Mouse (Mus musculus) erythroblast, embryonic 14.5 days (primary cell): ENCODE measurements around the gene Nr4a2. TPM values are rescaled to one million over a fixed set of nuclear protein-coding genes. Genes with fewer than 3 reads are reported as not detected.

Source experiments
- H3K27me3 ChIP-seq: 2 replicates; pipeline ENCODE4 v1.6.1; 2012; ENCODE audit warnings: inconsistent platforms; ENCODE audit not compliant: control insufficient read depth
- H3K36me3 ChIP-seq: 2 replicates; pipeline ENCODE4 v1.6.1; 2012; ENCODE audit warnings: mild to moderate bottlenecking, inconsistent platforms; ENCODE audit not compliant: control insufficient read depth
- H3K4me1 ChIP-seq: 2 replicates; pipeline ENCODE4 v1.6.1; 2012; ENCODE audit warnings: inconsistent platforms; ENCODE audit not compliant: control insufficient read depth
- H3K4me3 ChIP-seq: replicated peaks from 2 replicates; pipeline ENCODE3; 2012; ENCODE audit warnings: moderate library complexity, mild to moderate bottlenecking, inconsistent platforms
- H3K9me3 ChIP-seq: 2 replicates; pipeline ENCODE4 v1.6.1; 2012; ENCODE audit warnings: low read length, inconsistent platforms, mixed read lengths; ENCODE audit not compliant: control insufficient read depth
- GATA1 ChIP-seq: IDR thresholded peaks from 2 replicates; pipeline ENCODE4 v1.6.1; 2012; ENCODE audit warnings: low read length, inconsistent platforms, mixed read lengths
- TAL1 ChIP-seq: IDR thresholded peaks from 3 replicates; pipeline ENCODE4 v1.6.1; 2012; ENCODE audit warnings: low read length, inconsistent platforms, mixed read lengths
- polyA plus RNA-seq: library from polyadenylated mRNA; stranded (reverse); fragments of >175 nt; gene quantifications from 2 replicates; pipeline ENCODE4 v1.2.3, GENCODE M21; 2012

Gene Nr4a2
- polyA plus RNA-seq, 1 experiment: 0.05 TPM

DNA sequence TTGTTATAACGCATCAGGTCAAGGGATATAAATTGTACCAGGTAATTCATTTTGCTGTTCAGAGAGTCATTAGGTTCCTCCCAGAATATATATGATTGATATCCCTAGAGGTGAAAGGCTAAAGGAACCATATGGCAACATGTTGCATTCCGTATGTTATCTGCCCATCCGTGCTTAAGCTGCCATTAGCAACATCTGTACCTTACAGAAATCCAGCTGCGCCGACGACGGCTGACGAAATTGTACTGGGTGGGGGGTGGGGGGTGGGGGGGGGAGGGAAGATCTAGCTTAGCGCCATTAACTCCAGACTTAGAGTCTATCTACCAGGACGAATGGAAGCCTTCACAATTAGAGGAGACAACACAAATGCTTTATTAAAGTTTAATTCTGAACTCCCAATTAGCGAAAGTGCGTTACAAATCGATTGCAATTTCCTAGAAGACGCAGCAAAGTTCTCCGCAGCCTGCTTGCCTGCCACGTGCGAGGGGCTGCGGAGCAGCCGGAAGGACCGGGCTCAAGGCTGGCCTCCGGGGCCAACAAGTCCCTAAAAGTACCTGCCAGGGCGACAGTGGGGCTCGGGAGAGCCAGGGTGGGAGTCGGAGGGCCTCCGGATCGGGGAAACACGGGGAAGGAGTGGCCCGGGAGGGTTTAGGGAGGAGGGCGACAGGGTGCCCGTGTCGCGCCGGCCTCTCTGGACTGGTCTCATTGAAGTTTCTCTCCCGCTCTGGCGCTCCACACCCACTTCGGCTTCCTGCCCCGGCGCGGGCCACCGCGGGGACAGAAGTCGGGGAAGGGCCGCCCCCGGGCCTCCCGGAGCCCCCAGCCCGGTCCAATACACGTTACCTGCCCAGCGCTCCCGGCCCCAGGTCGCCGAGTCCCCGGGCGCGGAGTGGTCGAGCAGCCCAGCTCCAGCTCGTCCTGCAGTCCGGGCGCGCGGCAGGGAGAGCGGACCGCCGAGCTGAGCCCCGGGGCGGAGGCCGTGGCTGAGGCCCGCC, 520 bp downstream of the Nr4a2 start:
- Histone ChIP-seq H3K27me3 (peaks cover 14% of the 10 kb centered on the region), H3K9me3 (no peaks in the 10 kb centered on the region), H3K36me3 (no peaks in the 10 kb centered on the region), H3K4me3 (peak overlapping the region; percentile 72), H3K4me1 (peaks cover 27% of the 10 kb centered on the region)
- TF ChIP-seq TAL1: no peak
- no peak for TF ChIP-seq GATA1

DNA sequence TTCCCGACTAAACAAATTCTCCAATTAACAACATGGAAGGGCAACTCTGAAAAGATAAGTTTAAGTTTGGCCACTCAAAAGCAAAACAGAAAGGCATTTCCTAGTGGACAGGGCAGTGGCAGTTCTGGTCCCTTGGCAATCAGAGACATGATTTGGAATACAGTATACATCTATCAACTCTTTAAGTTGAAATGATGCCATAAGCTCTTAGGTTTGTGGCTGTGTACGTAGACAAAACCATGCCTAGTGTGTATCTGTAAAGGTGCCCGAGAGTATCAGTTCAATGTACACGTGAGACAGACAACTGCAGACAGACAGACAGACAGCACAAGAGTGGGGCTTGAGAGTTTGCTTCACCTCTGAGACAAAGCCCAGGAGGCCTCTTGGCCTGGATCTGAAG, 2.7 kb downstream of the Nr4a2 start:
- TF ChIP-seq TAL1 (no peak), GATA1 (no peak)
- H3K4me3 ChIP-seq: no peak overlapping the region
- no peaks in the 10 kb centered on the region for H3K36me3 ChIP-seq
- peaks cover 20% of the 10 kb centered on the region for H3K27me3 ChIP-seq
- H3K4me1 ChIP-seq: peaks cover 35% of the 10 kb centered on the region
- H3K9me3 ChIP-seq: no peaks in the 10 kb centered on the region

DNA sequence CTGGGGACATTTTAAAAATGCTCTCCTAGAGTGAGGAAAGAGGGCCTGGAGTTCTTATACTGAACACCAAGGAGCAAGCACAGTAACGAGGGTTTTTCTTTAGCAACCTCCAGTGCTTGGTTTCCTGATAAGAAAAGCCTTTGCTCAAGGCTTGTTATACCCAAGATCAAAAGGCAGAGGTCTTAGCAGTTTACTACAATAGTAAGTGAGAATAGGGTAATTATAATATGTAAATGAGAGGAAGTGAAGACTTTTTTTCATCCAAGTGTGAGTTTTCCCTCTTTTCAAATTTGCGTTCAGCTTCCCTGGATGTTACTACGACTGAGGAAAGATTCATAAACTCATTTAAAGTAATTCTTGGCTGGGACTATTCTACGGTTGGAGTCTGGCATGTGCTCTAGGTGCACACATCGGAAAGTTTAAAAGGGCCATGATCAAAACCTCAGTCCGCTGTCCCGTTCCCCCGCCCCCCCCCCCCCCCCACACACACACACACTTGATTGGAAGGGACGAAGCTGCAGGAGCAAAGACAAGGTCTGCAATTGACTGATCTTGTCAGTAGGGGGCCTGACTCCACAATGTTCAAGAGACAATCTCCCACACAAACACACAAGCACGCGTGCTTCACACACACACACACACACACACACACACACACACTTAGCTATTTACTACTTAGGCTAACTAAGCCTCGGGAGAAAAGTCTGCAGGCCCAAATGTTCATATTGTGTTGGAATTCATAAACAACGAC, 6.4 kb downstream of the Nr4a2 start:
- H3K36me3 ChIP-seq: no peaks in the 10 kb centered on the region
- H3K4me3 ChIP-seq: peak overlapping the region; percentile 76
- H3K27me3 ChIP-seq: peaks cover 42% of the 10 kb centered on the region
- peaks cover under 1% of the 10 kb centered on the region for H3K9me3 ChIP-seq
- no peak for TF ChIP-seq TAL1
- TF ChIP-seq GATA1: no peak
- peaks cover 37% of the 10 kb centered on the region for H3K4me1 ChIP-seq

DNA sequence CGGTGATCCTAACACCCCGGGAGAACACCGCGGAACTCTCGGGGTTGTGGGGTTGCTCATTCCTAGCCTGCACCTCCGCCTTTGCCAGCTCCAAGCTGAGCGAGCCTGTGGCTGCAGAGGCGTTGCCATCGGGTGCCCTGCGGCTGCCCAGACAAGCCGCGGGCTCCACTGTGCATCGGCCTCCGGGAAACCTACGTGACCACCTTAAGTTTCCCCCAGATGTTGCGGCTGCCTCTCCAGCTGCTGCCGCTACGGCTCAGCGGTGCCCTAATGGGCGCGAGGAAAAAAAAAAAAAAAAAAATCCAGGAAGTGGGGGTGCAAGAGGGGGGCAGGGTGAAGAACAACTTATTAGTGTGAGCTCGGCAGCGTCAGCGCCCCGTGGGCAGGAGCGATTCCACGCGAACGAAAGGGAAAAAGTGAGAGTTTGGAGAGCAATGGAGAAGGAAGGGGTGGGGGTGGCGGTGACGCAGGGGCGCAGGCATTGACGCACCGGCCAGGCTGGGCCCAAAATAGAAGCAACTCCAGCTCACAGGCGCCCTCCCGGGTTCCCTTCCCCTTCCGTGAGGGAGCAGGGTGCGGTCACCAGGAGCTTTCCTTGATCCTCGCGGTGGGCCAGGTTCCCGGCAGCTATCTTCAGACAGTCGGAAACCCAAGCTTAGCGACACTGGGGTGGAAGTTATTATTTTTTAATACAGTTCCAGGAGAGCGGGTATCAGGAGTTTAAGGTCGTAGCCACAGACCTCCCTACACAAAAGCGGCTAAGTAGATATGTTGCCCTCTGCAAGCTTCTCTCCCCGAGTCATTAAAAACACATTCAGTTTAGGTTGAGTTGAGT, 7.2 kb downstream of the Nr4a2 start:
- Histone ChIP-seq H3K4me1 (peaks cover 37% of the 10 kb centered on the region), H3K27me3 (peaks cover 50% of the 10 kb centered on the region), H3K4me3 (peak overlapping the region; percentile 76), H3K9me3 (peaks cover 8% of the 10 kb centered on the region), H3K36me3 (no peaks in the 10 kb centered on the region)
- no peak for TF ChIP-seq GATA1
- TF ChIP-seq TAL1: no peak

DNA sequence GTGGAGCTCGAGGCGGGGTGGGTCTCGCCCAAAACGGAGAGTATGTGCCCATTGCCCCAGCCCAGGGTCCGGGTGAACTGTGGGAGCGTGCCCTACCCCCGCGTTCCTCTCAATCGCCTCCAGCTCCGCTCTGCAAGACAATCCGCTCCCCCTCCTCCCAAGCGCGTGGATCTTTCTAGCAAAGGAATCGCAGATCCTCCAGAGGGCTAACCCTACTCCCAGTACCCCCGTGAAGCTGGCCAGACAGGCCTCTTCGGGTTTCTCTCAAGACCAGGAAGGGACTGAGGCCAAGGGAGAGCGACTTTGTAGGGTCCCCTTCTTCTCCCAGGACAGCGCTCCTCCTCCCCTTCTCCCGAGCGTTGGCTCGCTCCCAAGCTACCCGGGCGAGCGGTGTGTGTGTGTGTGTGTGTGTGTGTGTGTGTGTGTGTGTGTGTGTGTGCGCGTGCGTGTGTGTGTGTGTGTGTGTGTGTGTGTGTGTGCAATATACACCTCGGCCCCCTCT, 7.9 kb downstream of the Nr4a2 start:
- peaks cover 34% of the 10 kb centered on the region for H3K4me1 ChIP-seq
- no peak for TF ChIP-seq GATA1
- no peak for TF ChIP-seq TAL1
- peaks cover 57% of the 10 kb centered on the region for H3K27me3 ChIP-seq
- H3K9me3 ChIP-seq: peaks cover 10% of the 10 kb centered on the region
- H3K36me3 ChIP-seq: no peaks in the 10 kb centered on the region
- H3K4me3 ChIP-seq: peak overlapping the region; percentile 76

DNA sequence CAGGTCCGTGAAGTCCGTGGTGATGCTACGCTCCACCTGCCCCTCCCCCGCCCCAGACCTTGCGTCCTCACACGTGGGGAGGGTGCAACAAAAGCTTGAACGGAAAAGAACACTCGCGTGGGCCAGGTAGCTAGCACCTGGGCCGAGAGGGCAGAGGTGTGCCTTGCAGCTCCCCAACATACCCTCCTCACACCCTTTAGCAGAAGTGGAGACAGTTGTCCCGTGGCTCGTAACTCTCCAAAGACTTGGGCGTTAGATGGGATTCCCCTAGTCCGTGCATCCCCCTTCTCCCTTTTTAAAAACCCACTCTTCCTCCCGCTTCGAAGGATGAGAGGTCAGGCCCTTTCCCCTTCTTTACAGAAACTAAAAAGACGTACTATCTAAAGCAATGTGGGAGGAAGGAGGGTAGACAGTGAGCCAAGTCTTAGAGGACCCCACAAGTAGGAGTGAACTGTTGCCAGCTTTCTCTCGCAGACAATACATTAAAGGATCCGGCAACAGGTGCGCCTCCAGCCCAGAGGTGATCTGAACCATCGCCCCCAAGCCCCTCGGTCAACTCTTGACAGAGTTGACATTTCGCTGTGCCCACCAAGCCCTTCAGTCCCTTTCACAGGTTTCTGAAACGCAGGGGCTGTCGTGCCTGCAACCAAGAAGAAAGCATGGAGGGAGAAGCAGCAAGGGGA, 8.5 kb downstream of the Nr4a2 start:
- peaks cover 10% of the 10 kb centered on the region for H3K9me3 ChIP-seq
- peaks cover 63% of the 10 kb centered on the region for H3K27me3 ChIP-seq
- H3K36me3 ChIP-seq: no peaks in the 10 kb centered on the region
- H3K4me1 ChIP-seq: peaks cover 34% of the 10 kb centered on the region
- H3K4me3 ChIP-seq: peak overlapping the region; percentile 76
- no peak for TF ChIP-seq TAL1
- TF ChIP-seq GATA1: no peak

DNA sequence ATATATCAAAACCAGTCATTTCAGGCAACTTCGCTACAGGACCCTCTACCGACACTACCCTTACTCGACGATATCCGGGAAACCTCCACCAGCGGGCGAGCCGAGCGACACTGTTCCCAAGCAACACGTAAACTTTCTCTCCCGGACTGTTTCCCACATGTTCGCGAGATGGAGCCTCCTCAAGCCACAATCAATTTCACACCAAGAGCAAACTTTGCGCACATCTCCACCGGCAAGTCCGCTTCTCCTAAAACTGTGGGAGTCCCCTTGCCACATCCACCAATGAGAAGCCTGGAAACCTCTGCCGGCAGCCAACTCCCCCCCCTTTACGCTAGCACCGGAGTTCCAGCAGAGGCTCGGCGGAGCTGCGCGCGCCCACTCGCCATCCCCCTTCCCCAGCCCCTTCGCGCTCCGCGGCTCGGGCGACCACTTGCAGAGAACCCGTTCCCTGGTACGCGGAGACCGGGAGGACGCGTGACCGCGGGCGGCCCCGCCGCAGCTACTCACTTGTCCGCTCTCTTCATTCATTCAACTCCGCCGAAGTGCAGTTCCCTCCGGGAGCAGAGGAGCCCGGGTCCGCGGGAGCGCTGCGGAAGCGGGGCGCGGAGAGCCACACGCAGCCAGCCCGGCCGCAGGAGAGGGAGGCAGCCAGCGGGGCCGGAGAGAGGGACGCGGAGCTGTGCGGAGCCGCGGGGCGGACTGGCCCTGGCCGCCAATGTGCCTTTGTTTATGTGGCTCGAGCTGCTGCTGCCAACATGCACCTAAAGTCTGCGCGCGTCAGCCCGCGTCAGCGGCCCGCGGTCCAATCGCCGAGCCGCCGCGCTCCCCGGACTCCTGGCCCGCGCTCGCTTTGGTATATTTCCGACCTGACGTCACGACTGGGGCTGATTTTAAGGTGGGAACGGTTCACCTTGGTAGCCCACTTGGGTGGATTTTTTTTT, 9.3 kb downstream of the Nr4a2 start:
- H3K9me3 ChIP-seq: peaks cover 10% of the 10 kb centered on the region
- H3K4me3 ChIP-seq: peak overlapping the region; percentile 76
- TF ChIP-seq GATA1 (no peak), TAL1 (no peak)
- H3K36me3 ChIP-seq: no peaks in the 10 kb centered on the region
- peaks cover 34% of the 10 kb centered on the region for H3K4me1 ChIP-seq
- H3K27me3 ChIP-seq: peaks cover 71% of the 10 kb centered on the region
